Mouse (Mus musculus) CH12.LX (cell line): ENCODE data around the gene Omg.

ENCODE experiments used
- CHD2 ChIP-seq: IDR thresholded peaks from 2 replicates; pipeline ENCODE4 v1.6.1; 2011; ENCODE audit warnings: low read length, improper control_type of control experiment
- CTCF ChIP-seq, 2 experiments: IDR thresholded peaks in 1 of 2; conservative IDR thresholded peaks in 1 of 2; 2 replicates each; pipeline ENCODE4 v1.5.1; 2011 to 2012; ENCODE audit warnings: low read depth in 2 of 2, low read length in 2 of 2, improper control_type of control experiment in 1 of 2, inconsistent platforms in 1 of 2, mild to moderate bottlenecking in 1 of 2, moderate library complexity in 1 of 2
- EP300 ChIP-seq: IDR thresholded peaks from 2 replicates; pipeline ENCODE4 v1.6.1; 2011; ENCODE audit warnings: low read length, improper control_type of control experiment
- MAX ChIP-seq: IDR thresholded peaks from 2 replicates; pipeline ENCODE4 v1.6.1; 2011; ENCODE audit warnings: low read length, improper control_type of control experiment
- POLR2A ChIP-seq: IDR thresholded peaks from 2 replicates; pipeline ENCODE4 v1.6.1; 2011; ENCODE audit warnings: low read depth, mild to moderate bottlenecking, improper control_type of control experiment, low read length

GRCm38 (mm10) chr11:79526549-79526948 is 22.7 kb upstream of the Omg start:
- no peak for TF ChIP-seq POLR2A
- TF ChIP-seq CHD2, result no peak
- TF ChIP-seq CTCF (conservative IDR thresholded peaks at IDR 0.05 in 1 of 2, IDR thresholded peaks at IDR 0.05 in 1 of 2; ENCODE audit: low read depth in 2 of 2, low read length in 2 of 2), result no peak
- no peak for TF ChIP-seq MAX
- no peak for TF ChIP-seq EP300
